Mouse (Mus musculus): ENCODE results near the gene Sorbs1. TPM values are rescaled to one million over a fixed set of nuclear protein-coding genes. Genes with fewer than 3 reads are reported as not detected.

Gene Sorbs1
- polyA plus RNA-seq, 1 experiment from 2014 or later = 37.7 TPM

- 0 out of 2 replicates have a peak, but pooled peaks cover 4% of the 10 kb centered on the region for H3K36me3 ChIP-seq
- WGBS = 61% methylated on average over 5 of the region's 5 CpGs
- H3K9ac ChIP-seq = no peak overlapping the region
- H3K4me3 ChIP-seq = no peak overlapping the region
- no peak overlapping the region for H3K4me2 ChIP-seq
- H3K27ac ChIP-seq = no peak overlapping the region
- ATAC-seq (ENCODE audit: insufficient number of reproducible peaks, insufficient read depth, low FRiP score, low TSS enrichment, low read depth) = no peak
- peaks cover 2% of the 10 kb centered on the region; the same call in 1 of the 2 replicates for H3K9me3 ChIP-seq
- H3K27me3 ChIP-seq = no peaks in the 10 kb centered on the region
- H3K4me1 ChIP-seq = no peaks in the 10 kb centered on the region
Observed at GRCm38 (mm10) chr19:40247268-40247666, 266.3 kb downstream of the Sorbs1 start.

GRCm38 (mm10) chr19:40246646-40247267 lies 266.8 kb downstream of the Sorbs1 start:
- Histone ChIP-seq H3K4me2 (no peak overlapping the region), H3K27ac (no peak overlapping the region), H3K27me3 (no peaks in the 10 kb centered on the region), H3K36me3 (0 out of 2 replicates have a peak, but pooled peaks cover 4% of the 10 kb centered on the region), H3K9ac (no peak overlapping the region), H3K4me3 (no peak overlapping the region), H3K4me1 (no peaks in the 10 kb centered on the region), H3K9me3 (peaks cover 2% of the 10 kb centered on the region; the same call in 1 of the 2 replicates)
- no peak for ATAC-seq (ENCODE audit: insufficient number of reproducible peaks, insufficient read depth, low FRiP score, low TSS enrichment, low read depth)
- 77% methylated on average over 7 of the region's 7 CpGs for WGBS

Other genes starting within 250 kb of the Sorbs1 start
- 128 and 154 TPM in 2 replicates for gene Pdlim1, start 241.9 kb downstream of the Sorbs1 start, polyA plus RNA-seq (2015; fragmentation: Nextera tagmentation; extraction: Ambion mirVana)
- gene Aldh18a1, start 74.7 kb upstream of the Sorbs1 start, polyA plus RNA-seq (2015; fragmentation: Nextera tagmentation; extraction: Ambion mirVana) = 73.4 and 75.1 TPM in 2 replicates
- gene Tctn3, start 98.5 kb upstream of the Sorbs1 start, polyA plus RNA-seq (2015; fragmentation: Nextera tagmentation; extraction: Ambion mirVana) = 14.8 and 17.0 TPM in 2 replicates
- 7.5 and 12.5 TPM in 2 replicates for gene Entpd1, start 98.6 kb upstream of the Sorbs1 start, polyA plus RNA-seq (2015; fragmentation: Nextera tagmentation; extraction: Ambion mirVana)
- 0.08 TPM in 1 of 2 replicates, not detected in the other for gene Cc2d2b, start 235.0 kb upstream of the Sorbs1 start, polyA plus RNA-seq (2015; fragmentation: Nextera tagmentation; extraction: Ambion mirVana)

Measured in embryonic facial prominence, embryonic 13.5 days (tissue).